Mouse (Mus musculus) intestine, embryonic 16.5 days (tissue): ENCODE results near the gene Me1. TPM values are rescaled to one million over a fixed set of nuclear protein-coding genes. Genes with fewer than 3 reads are reported as not detected.

Experiments
- ATAC-seq: fragments of 200-750 bp; cut with Nextera tagmentation; 2 replicates; pipeline ENCODE4 v1.8.0; 2017; ENCODE audit warnings: moderate TSS enrichment, moderate library complexity
- H3K27ac ChIP-seq: fragments of 300-500 bp; sonication (generic); 2 replicates; pipeline ENCODE4 v1.5.1; 2014; ENCODE audit warnings: mild to moderate bottlenecking, low read length
- H3K27me3 ChIP-seq: fragments of 300-500 bp; sonication (generic); replicated peaks from 2 replicates; pipeline ENCODE4 v1.6.1; 2014; ENCODE audit warnings: low read length, control low read depth, mixed read lengths; ENCODE audit not compliant: control insufficient read depth, insufficient read depth
- H3K36me3 ChIP-seq: fragments of 300-500 bp; sonication (generic); 2 replicates; pipeline ENCODE4 v1.6.1; 2014; ENCODE audit warnings: low read length, control low read depth; ENCODE audit not compliant: control insufficient read depth, insufficient read depth
- H3K4me1 ChIP-seq: fragments of 300-500 bp; sonication (generic); 2 replicates; pipeline ENCODE4 v1.6.1; 2014; ENCODE audit warnings: low read length, control low read depth, mixed read lengths; ENCODE audit not compliant: control insufficient read depth, insufficient read depth
- H3K4me2 ChIP-seq: fragments of 300-500 bp; sonication (generic); 2 replicates; pipeline ENCODE4 v1.6.1; 2014; ENCODE audit warnings: low read depth, low read length, control low read depth
- H3K4me3 ChIP-seq: fragments of 300-500 bp; sonication (generic); 2 replicates; pipeline ENCODE4 v1.5.1; 2014; ENCODE audit warnings: mild to moderate bottlenecking, low read length
- H3K9ac ChIP-seq: fragments of 300-500 bp; sonication (generic); 2 replicates; pipeline ENCODE4 v1.6.1; 2014; ENCODE audit warnings: low read depth, low read length
- H3K9me3 ChIP-seq: fragments of 300-500 bp; sonication (generic); 2 replicates; pipeline ENCODE4 v1.6.1; 2016; ENCODE audit warnings: low read length, control low read depth; ENCODE audit not compliant: control insufficient read depth
- WGBS: fragments of 180-500 bp; shearing (Covaris S2); extraction: QIAGEN DNeasy Blood & Tissue Kit; methylation state at CpG from one replicate; pipeline ENCODE4 v1.1.7; 2014; 5-methylcytosine and 5-hydroxymethylcytosine counted together
- polyA plus RNA-seq: library from polyadenylated mRNA; unstranded; fragments of >200 nt; fragmentation: Nextera tagmentation; extraction: Ambion mirVana; gene quantifications from 2 replicates; pipeline ENCODE4 v1.2.1, GENCODE M21; 2015

Gene Me1
- polyA plus RNA-seq, 1 experiment from 2014 or later, result 23.5 TPM

DNA sequence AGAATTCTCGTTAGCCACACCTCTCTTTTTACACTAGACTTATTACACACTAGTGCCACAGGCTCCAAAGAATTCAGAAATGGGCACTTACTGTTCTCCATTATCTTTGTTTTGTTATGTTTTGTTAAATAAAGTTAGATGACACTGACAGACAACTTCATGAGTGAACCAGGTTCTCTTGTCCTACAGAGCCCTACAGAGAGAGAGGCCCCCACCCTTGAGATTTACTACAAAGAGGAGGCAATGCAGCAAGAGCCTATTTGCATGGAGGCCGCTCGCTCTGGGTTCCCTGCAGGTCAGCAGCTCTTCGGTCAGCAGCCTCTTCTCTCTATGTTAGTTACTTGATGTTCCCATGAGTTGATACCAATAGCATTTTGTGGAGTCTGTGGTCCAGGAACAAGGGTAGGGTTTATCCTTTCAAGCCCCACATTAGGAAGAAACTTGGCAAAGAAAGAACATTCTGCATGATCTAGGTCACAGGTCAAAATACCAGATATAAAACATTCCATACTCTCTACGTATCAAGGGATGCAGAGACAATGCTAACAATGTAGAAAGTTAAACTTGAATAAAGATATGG lies 65.3 kb downstream of the Me1 start:
- WGBS, result 74% methylated on average over 5 of the region's 5 CpGs
- Histone ChIP-seq H3K27me3 (no peaks in the 10 kb centered on the region), H3K4me1 (no peaks in the 10 kb centered on the region), H3K9ac (no peak overlapping the region), H3K9me3 (no peaks in the 10 kb centered on the region), H3K36me3 (no peaks in the 10 kb centered on the region), H3K4me2 (no peak overlapping the region), H3K27ac (no peak overlapping the region), H3K4me3 (no peak overlapping the region)
- ATAC-seq, result 0 out of 2 replicates have a peak, but pooled peaks have one; percentile 11

DNA sequence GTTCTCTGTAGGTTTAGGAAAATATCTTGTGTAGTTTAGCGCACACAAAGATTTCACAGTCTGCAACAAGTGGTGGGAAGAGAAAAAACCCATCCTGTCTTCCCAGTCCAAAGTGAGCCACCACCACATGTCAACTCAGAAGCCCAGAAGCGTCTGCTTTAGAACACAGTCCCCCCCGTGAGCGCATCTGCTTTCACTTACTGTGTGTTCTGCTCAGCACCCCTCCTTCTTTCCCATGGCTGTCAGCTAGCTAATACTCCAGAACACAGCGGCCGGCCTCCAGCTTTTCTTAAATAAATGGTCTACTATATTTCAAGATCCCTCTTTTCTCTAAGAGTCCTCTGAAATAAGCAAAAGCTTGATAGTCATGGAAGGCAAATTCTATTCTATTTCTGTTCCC lies 66.4 kb downstream of the Me1 start:
- Histone ChIP-seq H3K4me1 (no peaks in the 10 kb centered on the region), H3K36me3 (no peaks in the 10 kb centered on the region), H3K9me3 (no peaks in the 10 kb centered on the region), H3K27me3 (no peaks in the 10 kb centered on the region), H3K9ac (no peak overlapping the region), H3K27ac (no peak overlapping the region), H3K4me3 (no peak overlapping the region), H3K4me2 (no peak overlapping the region)
- no peak for ATAC-seq
- 62% methylated on average over 6 of the region's 6 CpGs for WGBS

DNA sequence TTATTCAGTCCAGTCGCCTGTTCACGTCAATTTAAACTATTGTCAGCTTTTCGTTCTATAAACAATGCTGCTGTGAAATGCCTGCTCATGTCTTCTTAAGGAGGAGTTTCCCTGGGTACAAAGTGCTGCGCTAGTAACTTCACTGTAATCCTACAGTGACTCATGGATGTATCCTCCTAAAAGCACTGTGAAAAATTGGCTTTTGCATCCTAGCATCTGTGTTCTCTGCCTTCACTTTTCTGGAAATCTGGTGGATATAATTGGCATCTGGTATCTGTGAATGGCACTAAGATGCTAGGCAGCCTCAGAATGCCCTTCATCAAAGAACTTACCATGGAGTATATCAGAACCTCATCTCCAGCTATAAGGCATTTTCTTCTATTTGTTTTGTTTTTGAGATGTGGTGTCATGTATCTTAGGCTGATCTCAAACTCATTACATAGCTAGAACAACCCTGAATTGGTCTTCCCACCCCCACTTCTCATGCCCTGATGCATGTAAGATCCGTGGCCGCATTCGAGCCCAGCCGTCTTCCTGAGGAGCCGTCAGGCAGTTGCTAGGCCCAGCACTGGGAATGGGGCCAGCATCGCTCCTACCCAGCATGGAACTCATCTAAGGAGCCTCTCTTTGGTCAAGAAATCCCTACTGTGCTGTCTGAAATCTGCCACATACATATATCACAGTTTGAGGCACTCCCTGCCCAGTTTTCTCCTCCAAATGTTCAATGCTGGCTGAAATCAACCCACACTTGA lies 67.8 kb downstream of the Me1 start:
- Histone ChIP-seq H3K27me3 (no peaks in the 10 kb centered on the region), H3K9me3 (no peaks in the 10 kb centered on the region), H3K4me3 (no peak overlapping the region), H3K4me1 (no peaks in the 10 kb centered on the region), H3K4me2 (no peak overlapping the region), H3K27ac (no peak overlapping the region), H3K36me3 (no peaks in the 10 kb centered on the region), H3K9ac (no peak overlapping the region)
- WGBS, result 71% methylated on average over 10 of the region's 10 CpGs
- no peak for ATAC-seq

DNA sequence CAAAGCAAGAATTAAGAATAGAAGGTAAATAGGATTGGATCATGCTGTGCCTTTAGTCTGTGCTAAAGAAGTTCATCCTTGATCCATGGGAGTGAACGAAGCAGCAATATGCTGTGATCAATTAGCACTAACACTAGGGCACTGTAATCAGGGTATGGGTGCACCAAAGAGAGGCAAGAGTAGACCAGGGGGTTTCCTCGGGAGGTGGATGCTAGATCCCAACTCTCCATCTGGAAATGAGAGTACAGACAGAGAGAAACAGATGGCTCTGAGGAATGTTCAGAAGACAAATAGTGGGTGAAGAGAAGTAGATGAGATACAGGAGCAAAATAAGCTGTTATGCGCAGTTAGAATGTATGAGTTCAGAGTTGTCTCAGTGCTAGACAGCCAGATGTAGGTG lies 68.8 kb downstream of the Me1 start:
- ATAC-seq, result no peak
- WGBS, result 73% methylated on average over 3 of the region's 3 CpGs
- H3K9me3 ChIP-seq, result no peaks in the 10 kb centered on the region

DNA sequence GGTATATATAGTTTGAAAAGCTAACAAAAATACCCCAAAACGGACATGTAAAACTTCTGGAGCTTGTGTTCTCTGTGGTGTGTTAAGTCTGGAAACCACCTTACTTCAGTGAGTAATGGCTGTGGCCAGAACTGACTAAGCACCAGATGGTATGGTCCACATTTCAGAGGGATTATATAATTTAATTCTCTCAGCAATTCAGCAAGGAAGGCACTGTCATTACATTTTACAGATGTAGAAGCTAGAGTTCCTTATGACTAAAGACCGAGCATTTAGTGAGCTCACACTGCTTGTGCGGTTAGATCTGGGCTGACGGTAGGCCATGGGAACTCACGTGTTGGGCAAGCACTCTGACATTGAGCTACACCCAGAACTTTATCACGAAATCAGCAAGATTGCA lies 71.0 kb downstream of the Me1 start:
- no peak overlapping the region for H3K4me3 ChIP-seq
- H3K27me3 ChIP-seq, result no peaks in the 10 kb centered on the region
- H3K27ac ChIP-seq, result no peak overlapping the region
- H3K36me3 ChIP-seq, result no peaks in the 10 kb centered on the region
- ATAC-seq, result no peak
- H3K4me1 ChIP-seq, result no peaks in the 10 kb centered on the region
- 83% methylated on average over 6 of the region's 6 CpGs for WGBS
- no peaks in the 10 kb centered on the region for H3K9me3 ChIP-seq
- H3K4me2 ChIP-seq, result no peak overlapping the region
- no peak overlapping the region for H3K9ac ChIP-seq

More for the DNA sequence above, 68.8 kb downstream of the Me1 start:
- Histone ChIP-seq H3K27ac (no peak overlapping the region), H3K4me1 (no peaks in the 10 kb centered on the region), H3K9ac (no peak overlapping the region), H3K4me2 (no peak overlapping the region), H3K27me3 (no peaks in the 10 kb centered on the region), H3K4me3 (no peak overlapping the region), H3K36me3 (no peaks in the 10 kb centered on the region)

DNA sequence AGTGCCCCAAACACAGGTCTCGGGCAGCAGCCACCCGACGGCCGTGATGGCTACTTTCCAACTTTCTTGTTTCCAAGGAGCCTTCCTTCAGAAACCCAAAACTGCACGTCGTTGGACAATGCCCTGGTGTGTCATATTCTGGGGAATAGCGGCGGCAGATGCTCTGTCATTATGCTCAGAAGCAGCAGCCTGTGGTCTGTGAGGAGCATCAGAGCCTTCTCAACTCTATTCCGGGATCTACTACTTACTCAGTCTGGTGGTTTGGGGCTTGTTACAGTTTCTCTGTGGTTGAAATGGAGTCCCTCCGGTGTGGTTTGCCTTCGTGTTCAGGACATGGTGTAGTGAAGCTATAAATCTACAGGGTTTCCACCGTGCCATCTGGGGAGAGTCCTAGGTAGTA lies 71.7 kb downstream of the Me1 start:
- Histone ChIP-seq H3K4me3 (no peak overlapping the region), H3K27ac (no peak overlapping the region), H3K27me3 (no peaks in the 10 kb centered on the region), H3K36me3 (no peaks in the 10 kb centered on the region), H3K9me3 (no peaks in the 10 kb centered on the region), H3K4me1 (no peaks in the 10 kb centered on the region), H3K4me2 (no peak overlapping the region), H3K9ac (no peak overlapping the region)
- ATAC-seq, result no peak
- WGBS, result 85% methylated on average over 12 of the region's 12 CpGs

DNA sequence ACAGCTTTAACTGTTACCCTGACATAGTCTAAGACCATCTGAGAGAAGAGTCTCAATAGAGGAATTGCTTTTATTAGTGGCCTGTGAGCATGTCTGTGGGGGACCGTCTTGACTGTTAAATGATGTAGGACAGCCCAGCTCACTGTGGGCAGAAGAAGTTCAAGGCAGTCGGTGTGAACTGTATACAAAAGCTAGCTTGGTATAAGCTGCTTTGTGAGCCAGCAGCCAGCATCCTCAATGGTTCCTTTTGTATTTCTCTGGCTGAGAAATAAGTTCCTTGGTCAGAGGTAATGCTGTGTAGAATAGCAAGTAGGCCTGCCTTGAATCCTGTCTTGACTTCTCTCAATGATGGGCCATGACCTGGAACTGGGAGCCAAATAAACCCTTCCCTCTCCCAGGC lies 73.7 kb downstream of the Me1 start:
- 71% methylated on average over 2 of the region's 2 CpGs for WGBS
- Histone ChIP-seq H3K27me3 (no peaks in the 10 kb centered on the region), H3K4me2 (no peak overlapping the region), H3K4me3 (no peak overlapping the region), H3K27ac (no peak overlapping the region), H3K36me3 (no peaks in the 10 kb centered on the region), H3K4me1 (no peaks in the 10 kb centered on the region), H3K9ac (no peak overlapping the region), H3K9me3 (no peaks in the 10 kb centered on the region)
- no peak for ATAC-seq

DNA sequence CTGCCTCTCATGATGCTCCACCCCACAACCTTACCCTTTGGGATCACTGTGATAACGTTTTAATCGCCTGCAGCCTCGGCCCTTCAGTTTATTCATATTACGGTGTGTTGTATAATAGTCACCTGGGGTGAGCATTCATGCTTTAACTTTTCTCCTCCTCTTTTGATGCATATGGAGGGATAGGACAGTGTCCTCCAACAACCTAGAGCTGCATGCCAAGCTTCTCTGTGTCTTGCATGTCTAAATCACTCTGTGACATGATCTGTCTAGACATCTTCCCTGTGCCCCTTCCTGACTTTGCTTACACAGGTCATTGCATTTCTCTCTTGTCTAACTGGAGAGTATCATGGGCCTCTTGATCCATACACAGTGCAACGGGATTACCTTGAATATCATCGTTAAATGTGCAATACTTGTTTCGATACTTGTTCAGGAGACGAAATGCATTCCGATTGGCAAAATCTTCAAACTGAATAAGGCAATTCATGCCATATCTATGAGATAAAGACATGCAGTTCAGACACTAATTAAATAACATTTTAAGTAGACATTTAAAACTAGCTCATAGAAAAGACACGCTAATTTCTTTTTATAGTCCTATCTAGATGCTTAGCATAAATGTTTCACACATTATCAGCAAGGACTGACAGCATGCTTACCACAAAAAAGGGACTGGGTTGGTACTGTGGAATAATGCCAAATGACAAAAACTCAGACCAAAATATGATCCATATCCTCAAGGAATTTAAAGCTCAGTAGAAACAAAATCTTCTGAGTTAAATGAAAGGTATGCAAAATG lies 76.2 kb downstream of the Me1 start:
- H3K27me3 ChIP-seq, result no peaks in the 10 kb centered on the region
- H3K4me2 ChIP-seq, result no peak overlapping the region
- no peaks in the 10 kb centered on the region for H3K4me1 ChIP-seq
- H3K27ac ChIP-seq, result no peak overlapping the region
- H3K36me3 ChIP-seq, result no peaks in the 10 kb centered on the region
- 76% methylated on average over 10 of the region's 10 CpGs for WGBS
- no peak for ATAC-seq
- H3K9ac ChIP-seq, result no peak overlapping the region
- H3K4me3 ChIP-seq, result no peak overlapping the region
- H3K9me3 ChIP-seq, result no peaks in the 10 kb centered on the region

DNA sequence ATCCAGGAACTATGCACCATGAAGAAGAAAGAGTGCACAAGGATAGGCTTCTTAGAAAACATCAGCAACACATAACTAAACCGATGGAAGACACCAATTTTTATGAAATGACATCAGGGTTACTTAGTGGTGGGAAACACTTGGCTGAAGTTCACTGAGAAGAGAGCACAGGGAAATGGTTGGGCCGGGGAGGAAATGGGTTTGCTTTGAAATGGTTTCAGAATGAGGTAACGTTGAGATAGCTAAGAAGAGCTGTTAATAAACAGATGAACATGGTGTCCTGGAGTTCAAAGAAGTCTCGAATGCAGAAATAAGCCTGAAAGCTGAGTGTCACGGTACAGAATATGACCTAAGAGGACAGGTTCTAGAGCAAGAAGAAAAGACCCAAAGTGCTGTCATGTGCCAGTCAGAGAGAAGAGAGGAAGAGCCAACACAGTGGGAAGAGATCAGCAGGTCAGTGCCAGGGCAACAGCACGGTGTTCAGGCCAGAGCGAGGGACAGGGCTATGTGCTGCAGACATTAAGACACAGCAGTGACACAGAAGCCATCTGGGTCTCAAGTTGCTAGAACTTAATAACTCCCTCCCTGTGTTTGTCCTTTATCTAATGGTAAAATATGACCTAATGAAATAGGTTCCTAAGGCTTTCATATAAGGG lies 77.8 kb downstream of the Me1 start:
- Histone ChIP-seq H3K9ac (no peak overlapping the region), H3K4me2 (no peak overlapping the region), H3K4me3 (no peak overlapping the region), H3K9me3 (no peaks in the 10 kb centered on the region), H3K4me1 (no peaks in the 10 kb centered on the region), H3K27me3 (no peaks in the 10 kb centered on the region), H3K36me3 (no peaks in the 10 kb centered on the region), H3K27ac (no peak overlapping the region)
- ATAC-seq, result no peak
- 65% methylated on average over 7 of the region's 7 CpGs for WGBS
